Mouse (Mus musculus): ENCODE results near the gene Lactb. TPM values are rescaled to one million over a fixed set of nuclear protein-coding genes. Genes with fewer than 3 reads are reported as not detected.

Lactb gene
- polyA plus RNA-seq, 1 experiment from 2014 or later: 12.4 TPM

- Histone ChIP-seq H3K27me3 (ENCODE audit: control insufficient read depth, insufficient read depth, low read length) (no peaks in the 10 kb centered on the region), H3K36me3 (ENCODE audit: control insufficient read depth, insufficient read depth, low read length) (no peaks in the 10 kb centered on the region), H3K27ac (ENCODE audit: low read length) (peak overlapping the region; percentile 96), H3K9me3 (ENCODE audit: control insufficient read depth, low read depth, low read length) (no peaks in the 10 kb centered on the region), H3K4me1 (ENCODE audit: control insufficient read depth, insufficient read depth, low read length) (peaks cover 28% of the 10 kb centered on the region), H3K4me2 (replicated peaks; ENCODE audit: low read depth, low read length) (0 out of 2 replicates have a peak overlapping the region, but pooled peaks have one; percentile 5), H3K4me3 (ENCODE audit: low read depth, low read length) (no peak overlapping the region), H3K9ac (replicated peaks; ENCODE audit: low read depth, low read length) (no peak overlapping the region)
- 44% methylated on average over 6 of the region's 6 CpGs for WGBS
- ATAC-seq (ENCODE audit: insufficient number of reproducible peaks, insufficient read depth, low FRiP score, low read depth): no peak
These were observed 14.3 kb upstream of the Lactb start for GRCm38 (mm10) chr9:66989581-66989980.

GRCm38 (mm10) chr9:66988888-66989414 lies 13.7 kb upstream of the Lactb start:
- peaks cover 28% of the 10 kb centered on the region for H3K4me1 ChIP-seq (ENCODE audit: control insufficient read depth, insufficient read depth, low read length)
- H3K27ac ChIP-seq (ENCODE audit: low read length): peak overlapping the region; percentile 96
- H3K27me3 ChIP-seq (ENCODE audit: control insufficient read depth, insufficient read depth, low read length): no peaks in the 10 kb centered on the region
- 0 out of 2 replicates have a peak overlapping the region, but pooled peaks have one; percentile 5 for H3K4me2 ChIP-seq (replicated peaks; ENCODE audit: low read depth, low read length)
- peak; percentile 85 for ATAC-seq (ENCODE audit: insufficient number of reproducible peaks, insufficient read depth, low FRiP score, low read depth)
- no peak overlapping the region for H3K4me3 ChIP-seq (ENCODE audit: low read depth, low read length)
- 9% methylated on average over 6 of the region's 6 CpGs for WGBS
- no peaks in the 10 kb centered on the region for H3K9me3 ChIP-seq (ENCODE audit: control insufficient read depth, low read depth, low read length)
- H3K36me3 ChIP-seq (ENCODE audit: control insufficient read depth, insufficient read depth, low read length): no peaks in the 10 kb centered on the region
- no peak overlapping the region for H3K9ac ChIP-seq (replicated peaks; ENCODE audit: low read depth, low read length)

- peak; percentile 56 for ATAC-seq (ENCODE audit: insufficient number of reproducible peaks, insufficient read depth, low FRiP score, low read depth)
- Histone ChIP-seq H3K4me2 (replicated peaks; ENCODE audit: low read depth, low read length) (no peak overlapping the region), H3K9me3 (ENCODE audit: control insufficient read depth, low read depth, low read length) (no peaks in the 10 kb centered on the region), H3K4me3 (ENCODE audit: low read depth, low read length) (no peak overlapping the region), H3K27me3 (ENCODE audit: control insufficient read depth, insufficient read depth, low read length) (no peaks in the 10 kb centered on the region), H3K36me3 (ENCODE audit: control insufficient read depth, insufficient read depth, low read length) (no peaks in the 10 kb centered on the region), H3K4me1 (ENCODE audit: control insufficient read depth, insufficient read depth, low read length) (peaks cover 28% of the 10 kb centered on the region), H3K9ac (replicated peaks; ENCODE audit: low read depth, low read length) (no peak overlapping the region), H3K27ac (ENCODE audit: low read length) (peak overlapping the region; percentile 96)
- 38% methylated on average over 11 of the region's 11 CpGs for WGBS
These were observed 13.1 kb upstream of the Lactb start for GRCm38 (mm10) chr9:66988198-66988887.

GRCm38 (mm10) chr9:66985377-66985776 lies 10.1 kb upstream of the Lactb start:
- no peaks in the 10 kb centered on the region for H3K36me3 ChIP-seq (ENCODE audit: control insufficient read depth, insufficient read depth, low read length)
- H3K4me1 ChIP-seq (ENCODE audit: control insufficient read depth, insufficient read depth, low read length): peaks cover 23% of the 10 kb centered on the region
- H3K9ac ChIP-seq (replicated peaks; ENCODE audit: low read depth, low read length): no peak overlapping the region
- H3K27me3 ChIP-seq (ENCODE audit: control insufficient read depth, insufficient read depth, low read length): no peaks in the 10 kb centered on the region
- 83% methylated on average over 7 of the region's 7 CpGs for WGBS
- no peak overlapping the region for H3K27ac ChIP-seq (ENCODE audit: low read length)
- no peak overlapping the region for H3K4me3 ChIP-seq (ENCODE audit: low read depth, low read length)
- no peaks in the 10 kb centered on the region for H3K9me3 ChIP-seq (ENCODE audit: control insufficient read depth, low read depth, low read length)
- ATAC-seq (ENCODE audit: insufficient number of reproducible peaks, insufficient read depth, low FRiP score, low read depth): no peak
- H3K4me2 ChIP-seq (replicated peaks; ENCODE audit: low read depth, low read length): no peak overlapping the region

- Histone ChIP-seq H3K9me3 (ENCODE audit: control insufficient read depth, low read depth, low read length) (no peaks in the 10 kb centered on the region), H3K4me3 (ENCODE audit: low read depth, low read length) (no peak overlapping the region), H3K4me1 (ENCODE audit: control insufficient read depth, insufficient read depth, low read length) (no peaks in the 10 kb centered on the region), H3K27me3 (ENCODE audit: control insufficient read depth, insufficient read depth, low read length) (no peaks in the 10 kb centered on the region), H3K36me3 (ENCODE audit: control insufficient read depth, insufficient read depth, low read length) (no peaks in the 10 kb centered on the region), H3K27ac (ENCODE audit: low read length) (no peak overlapping the region), H3K4me2 (replicated peaks; ENCODE audit: low read depth, low read length) (no peak overlapping the region), H3K9ac (replicated peaks; ENCODE audit: low read depth, low read length) (no peak overlapping the region)
- 78% methylated on average over 7 of the region's 7 CpGs for WGBS
- ATAC-seq (ENCODE audit: insufficient number of reproducible peaks, insufficient read depth, low FRiP score, low read depth): no peak
These were observed 6.8 kb upstream of the Lactb start for GRCm38 (mm10) chr9:66982085-66982484.

- Histone ChIP-seq H3K27ac (ENCODE audit: low read length) (no peak overlapping the region), H3K4me1 (ENCODE audit: control insufficient read depth, insufficient read depth, low read length) (0 out of 2 replicates have a peak, but pooled peaks cover 4% of the 10 kb centered on the region), H3K4me2 (replicated peaks; ENCODE audit: low read depth, low read length) (no peak overlapping the region), H3K9ac (replicated peaks; ENCODE audit: low read depth, low read length) (no peak overlapping the region), H3K9me3 (ENCODE audit: control insufficient read depth, low read depth, low read length) (no peaks in the 10 kb centered on the region), H3K36me3 (ENCODE audit: control insufficient read depth, insufficient read depth, low read length) (no peaks in the 10 kb centered on the region), H3K4me3 (ENCODE audit: low read depth, low read length) (no peak overlapping the region), H3K27me3 (ENCODE audit: control insufficient read depth, insufficient read depth, low read length) (no peaks in the 10 kb centered on the region)
- 15% methylated on average over 5 of the region's 5 CpGs for WGBS
- no peak for ATAC-seq (ENCODE audit: insufficient number of reproducible peaks, insufficient read depth, low FRiP score, low read depth)
These were observed 5.2 kb upstream of the Lactb start for GRCm38 (mm10) chr9:66980458-66980857.

- Histone ChIP-seq H3K27me3 (ENCODE audit: control insufficient read depth, insufficient read depth, low read length) (no peaks in the 10 kb centered on the region), H3K27ac (ENCODE audit: low read length) (no peak overlapping the region), H3K4me2 (replicated peaks; ENCODE audit: low read depth, low read length) (no peak overlapping the region), H3K9ac (replicated peaks; ENCODE audit: low read depth, low read length) (no peak overlapping the region), H3K36me3 (ENCODE audit: control insufficient read depth, insufficient read depth, low read length) (no peaks in the 10 kb centered on the region), H3K4me3 (ENCODE audit: low read depth, low read length) (no peak overlapping the region), H3K4me1 (ENCODE audit: control insufficient read depth, insufficient read depth, low read length) (0 out of 2 replicates have a peak, but pooled peaks cover 4% of the 10 kb centered on the region), H3K9me3 (ENCODE audit: control insufficient read depth, low read depth, low read length) (no peaks in the 10 kb centered on the region)
- no peak for ATAC-seq (ENCODE audit: insufficient number of reproducible peaks, insufficient read depth, low FRiP score, low read depth)
- 85% methylated on average over 1 of the region's 1 CpGs for WGBS
These were observed 3.2 kb upstream of the Lactb start for GRCm38 (mm10) chr9:66978468-66978867.

GRCm38 (mm10) chr9:66977982-66978381 lies 2.7 kb upstream of the Lactb start:
- H3K27me3 ChIP-seq (ENCODE audit: control insufficient read depth, insufficient read depth, low read length): no peaks in the 10 kb centered on the region
- H3K27ac ChIP-seq (ENCODE audit: low read length): no peak overlapping the region
- no peak overlapping the region for H3K4me3 ChIP-seq (ENCODE audit: low read depth, low read length)
- H3K4me1 ChIP-seq (ENCODE audit: control insufficient read depth, insufficient read depth, low read length): 0 out of 2 replicates have a peak, but pooled peaks cover 4% of the 10 kb centered on the region
- no peak for ATAC-seq (ENCODE audit: insufficient number of reproducible peaks, insufficient read depth, low FRiP score, low read depth)
- no peaks in the 10 kb centered on the region for H3K9me3 ChIP-seq (ENCODE audit: control insufficient read depth, low read depth, low read length)
- WGBS: 83% methylated on average over 1 of the region's 1 CpGs
- no peak overlapping the region for H3K4me2 ChIP-seq (replicated peaks; ENCODE audit: low read depth, low read length)
- H3K36me3 ChIP-seq (ENCODE audit: control insufficient read depth, insufficient read depth, low read length): no peaks in the 10 kb centered on the region
- no peak overlapping the region for H3K9ac ChIP-seq (replicated peaks; ENCODE audit: low read depth, low read length)
